Comparison of ENCODE assay signal across 9 mouse cellular contexts in the genomic region with DNA sequence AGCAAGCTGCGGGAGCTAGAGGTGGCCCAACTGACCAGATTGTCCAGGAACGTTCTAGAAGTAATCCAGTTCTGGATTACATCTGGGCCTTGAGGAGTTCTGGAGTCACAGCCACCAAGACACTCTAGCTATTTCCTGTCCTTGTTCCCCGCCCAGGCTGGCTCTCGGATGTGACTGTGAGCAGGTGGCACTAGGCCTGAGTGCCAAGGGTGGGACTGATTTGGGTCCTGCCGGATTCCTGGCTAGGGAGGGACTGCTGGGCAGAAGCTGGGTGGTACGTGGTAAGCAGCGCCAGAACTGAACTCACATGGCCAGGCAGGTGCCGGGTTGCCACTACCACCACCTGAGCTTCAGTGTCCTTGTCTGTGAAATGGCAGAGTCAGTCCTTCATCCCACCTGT. TPM values are rescaled to one million over a fixed set of nuclear protein-coding genes. Genes with fewer than 3 reads are reported as not detected.
DNase-seq lines count a peak whose midpoint lies in the region; ATAC-seq and TF ChIP-seq lines count a peak whose summit lies in the region.
"Had no signal": no experiment of that assay in that cellular context is flagged by ENCODE, and none has a peak within 500 bp of the region (broad histone marks: within the 10 kb centered on the region; RNA-seq: fewer than 3 reads in every experiment).

No protein-coding gene starts in this region.

- no peaks in the 10 kb centered on the region for H3K4me1 ChIP-seq in midbrain, embryonic 15.5 days

- 0 out of 2 replicates have a peak, but pooled peaks cover 3% of the 10 kb centered on the region for H3K36me3 ChIP-seq in macrophage (ENCODE audit: inconsistent target)
- no peaks in the 10 kb centered on the region for H3K36me3 ChIP-seq in midbrain, embryonic 15.5 days (replicated peaks)
- H3K36me3 ChIP-seq: lung, embryonic 15.5 days had no signal

- 83% methylated on average over 8 of the region's 8 CpGs for WGBS in macrophage (ENCODE audit: missing documents)
- WGBS in midbrain, embryonic 15.5 days, result 92% methylated on average over 8 of the region's 8 CpGs

- H3K4me2 ChIP-seq in midbrain, embryonic 15.5 days, result no peak overlapping the region
- H3K4me2 ChIP-seq: lung, embryonic 15.5 days had no signal

- 0 out of 2 replicates have a peak, but pooled peaks have one; percentile 28 for ATAC-seq in erythroblast, adult 5-6 weeks (replicated peaks; ENCODE audit: low FRiP score, poor library complexity, severe bottlenecking)
- no peak for ATAC-seq in midbrain, embryonic 15.5 days (replicated peaks)
- ATAC-seq: hindbrain, postnatal 0 days had no signal

- intact Hi-C loops in heart, postnatal 25 days (cut with DNase I), result loop anchor here (2.0 kb wide), 1 partner anchor 23 kb away; no protein-coding TSS in a partner anchor

- DNase-seq in layer of hippocampus, adult 2 months (ENCODE audit: low spot score in 2 of 2), result no peak
- DNase-seq in layer of hippocampus, adult 11-12 months (ENCODE audit: low spot score), result no peak
- peak; percentile 26 for DNase-seq in heart, postnatal 25 days (ENCODE audit: low spot score)
- DNase-seq in spleen, postnatal 4 days (ENCODE audit: low spot score in 2 of 2), result no peak

- H3K9ac ChIP-seq in midbrain, embryonic 15.5 days, result no peak overlapping the region
- H3K9ac ChIP-seq: lung, embryonic 15.5 days had no signal

- no peak for TF ChIP-seq CTCF in layer of hippocampus, adult 2 months (conservative IDR thresholded peaks at IDR 0.05)

- no peaks in the 10 kb centered on the region for H3K27me3 ChIP-seq in midbrain, embryonic 15.5 days (replicated peaks)
- H3K27me3 ChIP-seq: lung, embryonic 15.5 days had no signal

- no peak overlapping the region for H3K4me3 ChIP-seq in layer of hippocampus, adult 2 months
- no peak overlapping the region for H3K4me3 ChIP-seq in macrophage (ENCODE audit: inconsistent target)
- H3K4me3 ChIP-seq in midbrain, embryonic 15.5 days, result no peak overlapping the region
- H3K4me3 ChIP-seq: lung, embryonic 15.5 days had no signal

- H3K79me2 ChIP-seq in macrophage (ENCODE audit: inconsistent target), result peaks cover 97% of the 10 kb centered on the region

- H3K9me3 ChIP-seq in midbrain, embryonic 15.5 days, result no peaks in the 10 kb centered on the region
- H3K9me3 ChIP-seq: lung, embryonic 15.5 days had no signal

- H3K27ac ChIP-seq in layer of hippocampus, adult 2 months, result peak overlapping the region; percentile 83
- peak overlapping the region; percentile 91 for H3K27ac ChIP-seq in macrophage
- no peak overlapping the region for H3K27ac ChIP-seq in midbrain, embryonic 15.5 days
- H3K27ac ChIP-seq: hindbrain, postnatal 0 days had no signal

RNA-seq across cellular contexts. Expression of gene Dnm2, which starts 26.7 kb away (rescaled TPM):
- total RNA-seq in layer of hippocampus, adult 2 months (2021), result 10 to 100 TPM; 58.0 to 69.6 TPM
- total RNA-seq in erythroblast, adult 5-6 weeks (2015; ENCODE audit: low replicate concordance), result 40.5 and 46.4 TPM in 2 replicates
- 72.2 and 100 TPM in 2 replicates for total RNA-seq in erythroblast, adult 5-6 weeks (2017; ENCODE audit: low replicate concordance)
- 10 to 100 TPM; 66.2 to 74.4 TPM for total RNA-seq in heart, postnatal 25 days (2021)
- total RNA-seq in macrophage (2018; cell fraction: chromatin; rRNA removed), result 100 to 1,000 TPM; 187 to 515 (median 394) TPM
- total RNA-seq in macrophage (2018; cell fraction: cytosol; rRNA removed), result 100 to 1,000 TPM in 21 of 26 experiments, 10 to 100 TPM in 5; 84.7 to 144 (median 113) TPM
- total RNA-seq in macrophage (2018; cell fraction: nucleus; rRNA removed), result 100 to 1,000 TPM; 106 to 277 (median 208) TPM
- polyA plus RNA-seq in macrophage (2018), result 101 to 145 TPM (median 112 TPM) in 3 replicates
- polyA plus RNA-seq in midbrain, embryonic 15.5 days (2015; fragmentation: Nextera tagmentation; extraction: Ambion mirVana), result 71.5 and 74.9 TPM in 2 replicates

RNA-seq across cellular contexts. Expression of gene Qtrt1, which starts 39.8 kb away (rescaled TPM):
- total RNA-seq in layer of hippocampus, adult 2 months (2021), result 10 to 100 TPM; 31.2 to 46.2 TPM
- total RNA-seq in erythroblast, adult 5-6 weeks (2015; ENCODE audit: low replicate concordance), result 1.7 and 8.8 TPM in 2 replicates
- 1.4 and 5.1 TPM in 2 replicates for total RNA-seq in erythroblast, adult 5-6 weeks (2017; ENCODE audit: low replicate concordance)
- 10 to 100 TPM in 1 of 2 experiments, 1 to 10 TPM in 1; 7.1 to 10.0 TPM for total RNA-seq in heart, postnatal 25 days (2021)
- total RNA-seq in macrophage (2018; cell fraction: chromatin; rRNA removed), result 10 to 100 TPM; 12.0 to 53.9 (median 28.6) TPM
- total RNA-seq in macrophage (2018; cell fraction: cytosol; rRNA removed), result 1 to 10 TPM; 2.9 to 7.9 (median 6.6) TPM
- total RNA-seq in macrophage (2018; cell fraction: nucleus; rRNA removed), result 10 to 100 TPM in 23 of 26 experiments, 1 to 10 TPM in 3; 5.9 to 31.4 (median 17.0) TPM
- polyA plus RNA-seq in macrophage (2018), result 6.1 to 12.6 TPM (median 9.4 TPM) in 3 replicates
- 59.0 and 59.3 TPM in 2 replicates for polyA plus RNA-seq in midbrain, embryonic 15.5 days (2015; fragmentation: Nextera tagmentation; extraction: Ambion mirVana)

RNA-seq across cellular contexts. Expression of gene Tmed1, which starts 58.7 kb away (rescaled TPM):
- total RNA-seq in layer of hippocampus, adult 2 months (2021), result 10 to 100 TPM; 13.5 to 15.5 TPM
- total RNA-seq in erythroblast, adult 5-6 weeks (2015; ENCODE audit: low replicate concordance), result 2.1 and 3.6 TPM in 2 replicates
- total RNA-seq in erythroblast, adult 5-6 weeks (2017; ENCODE audit: low replicate concordance), result 0.85 and 5.9 TPM in 2 replicates
- total RNA-seq in heart, postnatal 25 days (2021), result 10 to 100 TPM; 45.3 to 45.4 TPM
- 10 to 100 TPM in 1 of 26 experiments, 1 to 10 TPM in 24, under 1 TPM in 1; 0.76 to 10.5 (median 3.7) TPM for total RNA-seq in macrophage (2018; cell fraction: chromatin; rRNA removed)
- 10 to 100 TPM in 21 of 26 experiments, 1 to 10 TPM in 5; 5.6 to 15.4 (median 11.2) TPM for total RNA-seq in macrophage (2018; cell fraction: cytosol; rRNA removed)
- 10 to 100 TPM in 5 of 26 experiments, 1 to 10 TPM in 21; 3.3 to 13.1 (median 7.4) TPM for total RNA-seq in macrophage (2018; cell fraction: nucleus; rRNA removed)
- polyA plus RNA-seq in macrophage (2018), result 5.5 to 16.0 TPM (median 11.8 TPM) in 3 replicates
- 61.2 and 62.7 TPM in 2 replicates for polyA plus RNA-seq in midbrain, embryonic 15.5 days (2015; fragmentation: Nextera tagmentation; extraction: Ambion mirVana)
